Mouse (Mus musculus) limb, embryonic 13.5 days (tissue): ENCODE results near the gene Tlx1. TPM values are rescaled to one million over a fixed set of nuclear protein-coding genes. Genes with fewer than 3 reads are reported as not detected.
A peak's percentile ranks its signal among the peaks of the same experiment; 100 is the strongest.

Source experiments
- ATAC-seq: fragments of 200-750 bp; cut with Nextera tagmentation; 2 replicates; pipeline ENCODE4 v1.8.0; 2017; ENCODE audit warnings: low read depth, moderate number of reproducible peaks, moderate TSS enrichment; ENCODE audit not compliant: low FRiP score
- H3K27ac ChIP-seq: fragments of 300-500 bp; sonication (generic); 2 replicates; pipeline ENCODE4 v1.5.1; 2015; ENCODE audit warnings: inconsistent platforms, mild to moderate bottlenecking, moderate library complexity
- H3K27me3 ChIP-seq: fragments of 300-500 bp; sonication (generic); 2 replicates; pipeline ENCODE4 v1.6.1; 2015; ENCODE audit warnings: mild to moderate bottlenecking, inconsistent platforms
- H3K36me3 ChIP-seq: fragments of 300-500 bp; sonication (generic); 2 replicates; pipeline ENCODE4 v1.6.1; 2015; ENCODE audit warnings: inconsistent platforms, mild to moderate bottlenecking, moderate library complexity
- H3K4me1 ChIP-seq: fragments of 300-500 bp; sonication (generic); 2 replicates; pipeline ENCODE4 v1.6.1; 2015; ENCODE audit warnings: inconsistent platforms
- H3K4me2 ChIP-seq: fragments of 300-500 bp; sonication (generic); replicated peaks from 2 replicates; pipeline ENCODE4 v1.6.1; 2015; ENCODE audit warnings: inconsistent platforms, mild to moderate bottlenecking, moderate library complexity
- H3K4me3 ChIP-seq: fragments of 300-500 bp; sonication (generic); 2 replicates; pipeline ENCODE4 v1.5.1; 2015; ENCODE audit warnings: moderate library complexity, mild to moderate bottlenecking, inconsistent platforms
- H3K9ac ChIP-seq: fragments of 300-500 bp; sonication (generic); 2 replicates; pipeline ENCODE4 v1.6.1; 2015; ENCODE audit warnings: mild to moderate bottlenecking, inconsistent platforms
- H3K9me3 ChIP-seq: fragments of 300-500 bp; sonication (generic); 2 replicates; pipeline ENCODE4 v1.6.1; 2016; ENCODE audit warnings: inconsistent platforms
- WGBS: fragments of 180-500 bp; shearing (Covaris S2); methylation state at CpG from one replicate; pipeline ENCODE4 v1.1.7; 2015; 5-methylcytosine and 5-hydroxymethylcytosine counted together
- polyA plus RNA-seq: library from polyadenylated mRNA; unstranded; fragments of >200 nt; fragmentation: Nextera tagmentation; extraction: Ambion mirVana; gene quantifications from 2 replicates; pipeline ENCODE4 v1.2.1, GENCODE M21; 2015

Tlx1 gene
- polyA plus RNA-seq, 1 experiment from 2014 or later: 0.38 TPM

- H3K4me3 ChIP-seq: no peak overlapping the region
- peaks cover 10% of the 10 kb centered on the region; the same call in 1 of the 2 replicates for H3K9me3 ChIP-seq
- H3K9ac ChIP-seq: no peak overlapping the region
- peaks cover 99% of the 10 kb centered on the region for H3K27me3 ChIP-seq
- WGBS: under 1% methylated on average over 4 of the region's 4 CpGs
- no peak overlapping the region for H3K27ac ChIP-seq
- H3K4me2 ChIP-seq: no peak overlapping the region
- H3K36me3 ChIP-seq: no peaks in the 10 kb centered on the region
- no peak for ATAC-seq
- H3K4me1 ChIP-seq: peaks cover 23% of the 10 kb centered on the region
Observed at GRCm38 (mm10) chr19:45147071-45147470, 3.4 kb upstream of the Tlx1 start.

GRCm38 (mm10) chr19:45151361-45152182 lies 1.1 kb downstream of the Tlx1 start:
- peak overlapping the region; percentile 38 for H3K4me3 ChIP-seq
- peak overlapping the region; percentile 48; the same call in 1 of the 2 replicates for H3K9ac ChIP-seq
- H3K36me3 ChIP-seq: no peaks in the 10 kb centered on the region
- peaks cover 28% of the 10 kb centered on the region for H3K4me1 ChIP-seq
- H3K27me3 ChIP-seq: peaks cover 99% of the 10 kb centered on the region
- peaks cover 10% of the 10 kb centered on the region; the same call in 1 of the 2 replicates for H3K9me3 ChIP-seq
- no peak for ATAC-seq
- H3K27ac ChIP-seq: no peak overlapping the region
- WGBS: 2% methylated on average over 36 of the region's 36 CpGs
- H3K4me2 ChIP-seq: peak overlapping the region; percentile 65

DNA sequence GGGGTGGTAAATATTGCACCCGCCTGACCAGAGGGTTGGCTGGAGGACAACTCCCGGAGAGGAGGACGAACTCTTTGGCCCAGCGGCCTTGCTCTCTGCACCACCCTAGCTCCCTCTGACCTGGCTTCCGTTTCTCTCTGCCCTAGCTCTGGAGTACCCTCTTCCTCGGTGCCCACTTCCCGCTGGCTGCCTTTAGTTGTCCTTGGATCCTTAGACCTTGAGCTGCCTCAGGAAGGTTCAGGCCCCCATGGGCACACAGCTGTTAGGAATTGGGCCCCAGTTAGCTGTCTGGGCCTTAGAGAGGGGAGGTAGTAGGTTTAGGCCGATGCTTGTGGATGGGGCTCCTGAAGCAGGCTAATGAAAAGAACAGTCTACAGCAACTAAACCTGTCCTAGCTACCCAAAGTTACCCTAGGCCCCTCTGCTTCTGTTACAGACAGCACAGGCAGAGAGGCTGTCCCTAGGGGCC lies 1.7 kb downstream of the Tlx1 start:
- 8% methylated on average over 8 of the region's 8 CpGs for WGBS
- no peak overlapping the region for H3K4me2 ChIP-seq
- peaks cover 10% of the 10 kb centered on the region; the same call in 1 of the 2 replicates for H3K9me3 ChIP-seq
- H3K36me3 ChIP-seq: no peaks in the 10 kb centered on the region
- H3K27me3 ChIP-seq: peaks cover 99% of the 10 kb centered on the region
- no peak overlapping the region for H3K9ac ChIP-seq
- H3K27ac ChIP-seq: no peak overlapping the region
- ATAC-seq: no peak
- peaks cover 28% of the 10 kb centered on the region for H3K4me1 ChIP-seq
- no peak overlapping the region; the same call in 1 of the 2 replicates for H3K4me3 ChIP-seq

DNA sequence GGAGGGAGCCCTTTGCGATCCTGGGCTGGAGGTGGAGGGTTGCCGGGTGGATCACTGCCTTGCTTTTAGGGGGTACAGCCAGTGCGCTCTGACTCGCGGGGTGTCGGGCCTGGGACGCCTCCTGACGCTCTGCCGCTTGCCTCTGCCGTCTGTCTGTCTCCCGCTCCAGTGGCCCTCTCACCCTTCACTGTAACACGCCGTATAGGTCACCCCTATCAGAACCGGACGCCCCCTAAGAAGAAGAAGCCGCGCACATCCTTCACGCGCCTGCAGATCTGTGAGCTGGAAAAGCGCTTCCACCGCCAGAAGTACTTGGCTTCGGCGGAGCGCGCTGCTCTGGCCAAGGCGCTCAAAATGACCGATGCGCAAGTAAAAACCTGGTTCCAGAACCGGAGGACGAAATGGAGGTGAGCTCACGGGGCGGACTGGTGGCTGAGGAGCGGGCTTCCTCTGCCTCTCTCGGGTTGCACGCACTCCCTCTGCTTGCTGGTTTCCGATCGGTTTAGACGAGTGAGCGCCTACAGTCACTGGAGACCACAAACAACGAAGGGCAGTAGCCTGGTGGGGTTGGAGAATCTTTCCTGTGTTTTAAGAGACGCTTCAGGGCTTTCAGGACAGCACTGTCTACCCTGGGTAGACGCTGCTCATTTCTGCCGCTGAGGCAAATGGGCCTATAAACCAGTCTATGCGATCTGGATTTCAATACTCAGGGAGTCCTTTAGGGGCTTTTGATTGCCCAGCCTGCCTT lies 3.0 kb downstream of the Tlx1 start:
- H3K9ac ChIP-seq: peak overlapping the region; percentile 35; the same call in 1 of the 2 replicates
- WGBS: 1% methylated on average over 44 of the region's 44 CpGs
- ATAC-seq: no peak
- peaks cover 99% of the 10 kb centered on the region for H3K27me3 ChIP-seq
- no peak overlapping the region for H3K27ac ChIP-seq
- H3K4me3 ChIP-seq: peak overlapping the region; percentile 23
- H3K9me3 ChIP-seq: no peaks in the 10 kb centered on the region
- peaks cover 28% of the 10 kb centered on the region for H3K4me1 ChIP-seq
- no peaks in the 10 kb centered on the region for H3K36me3 ChIP-seq
- H3K4me2 ChIP-seq: peak overlapping the region; percentile 42

GRCm38 (mm10) chr19:45154059-45154386 lies 3.5 kb downstream of the Tlx1 start:
- 0% methylated on average over 22 of the region's 24 CpGs for WGBS
- H3K4me3 ChIP-seq: peak overlapping the region; percentile 23

DNA sequence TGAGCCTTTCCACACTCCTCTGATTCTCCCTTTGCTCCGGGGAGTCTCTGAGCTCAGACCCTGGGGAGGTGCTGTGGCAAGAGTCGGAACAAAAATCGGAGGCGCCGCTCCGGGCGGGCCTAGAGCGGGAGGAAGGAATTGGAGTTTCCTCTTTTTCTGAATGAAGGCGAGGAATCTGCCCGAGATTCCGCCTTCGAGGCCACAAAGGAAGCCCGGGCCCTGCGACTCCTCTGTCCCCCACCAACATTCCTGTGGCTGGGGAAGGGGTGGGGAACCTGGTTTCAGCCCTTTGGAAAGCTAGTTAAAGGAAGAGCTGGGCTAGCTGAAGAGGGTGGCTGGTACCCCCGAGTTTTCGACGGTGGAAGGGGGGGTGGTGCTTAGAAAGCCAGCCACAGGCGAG lies 4.0 kb downstream of the Tlx1 start:
- H3K27ac ChIP-seq: no peak overlapping the region
- H3K9ac ChIP-seq: no peak overlapping the region
- H3K4me2 ChIP-seq: no peak overlapping the region
- 1% methylated on average over 18 of the region's 18 CpGs for WGBS
- H3K36me3 ChIP-seq: no peaks in the 10 kb centered on the region
- no peak overlapping the region for H3K4me3 ChIP-seq
- H3K9me3 ChIP-seq: no peaks in the 10 kb centered on the region
- ATAC-seq: no peak
- H3K4me1 ChIP-seq: peaks cover 28% of the 10 kb centered on the region
- peaks cover 100% of the 10 kb centered on the region for H3K27me3 ChIP-seq

More at GRCm38 (mm10) chr19:45154059-45154386, 3.5 kb downstream of the Tlx1 start:
- peaks cover 28% of the 10 kb centered on the region for H3K4me1 ChIP-seq
- H3K4me2 ChIP-seq: peak overlapping the region; percentile 42
- no peak overlapping the region for H3K27ac ChIP-seq
- H3K9me3 ChIP-seq: no peaks in the 10 kb centered on the region
- H3K36me3 ChIP-seq: no peaks in the 10 kb centered on the region
- H3K9ac ChIP-seq: peak overlapping the region; percentile 35; the same call in 1 of the 2 replicates
- H3K27me3 ChIP-seq: peaks cover 99% of the 10 kb centered on the region
- no peak for ATAC-seq

GRCm38 (mm10) chr19:45155141-45155790 lies 4.8 kb downstream of the Tlx1 start:
- no peak for ATAC-seq
- Histone ChIP-seq H3K27me3 (peaks cover 100% of the 10 kb centered on the region), H3K4me3 (no peak overlapping the region; the same call in 1 of the 2 replicates), H3K9me3 (no peaks in the 10 kb centered on the region), H3K27ac (no peak overlapping the region), H3K9ac (no peak overlapping the region), H3K36me3 (no peaks in the 10 kb centered on the region), H3K4me2 (no peak overlapping the region), H3K4me1 (peaks cover 26% of the 10 kb centered on the region)
- 1% methylated on average over 15 of the region's 15 CpGs for WGBS

GRCm38 (mm10) chr19:45155791-45156186 lies 5.3 kb downstream of the Tlx1 start:
- Histone ChIP-seq H3K4me2 (0 out of 2 replicates have a peak overlapping the region, but pooled peaks have one; percentile 11), H3K9me3 (no peaks in the 10 kb centered on the region), H3K36me3 (no peaks in the 10 kb centered on the region), H3K27ac (no peak overlapping the region), H3K4me3 (no peak overlapping the region; the same call in 1 of the 2 replicates), H3K4me1 (peaks cover 20% of the 10 kb centered on the region), H3K9ac (no peak overlapping the region), H3K27me3 (peaks cover 100% of the 10 kb centered on the region)
- WGBS: under 1% methylated on average over 26 of the region's 26 CpGs
- ATAC-seq: no peak

DNA sequence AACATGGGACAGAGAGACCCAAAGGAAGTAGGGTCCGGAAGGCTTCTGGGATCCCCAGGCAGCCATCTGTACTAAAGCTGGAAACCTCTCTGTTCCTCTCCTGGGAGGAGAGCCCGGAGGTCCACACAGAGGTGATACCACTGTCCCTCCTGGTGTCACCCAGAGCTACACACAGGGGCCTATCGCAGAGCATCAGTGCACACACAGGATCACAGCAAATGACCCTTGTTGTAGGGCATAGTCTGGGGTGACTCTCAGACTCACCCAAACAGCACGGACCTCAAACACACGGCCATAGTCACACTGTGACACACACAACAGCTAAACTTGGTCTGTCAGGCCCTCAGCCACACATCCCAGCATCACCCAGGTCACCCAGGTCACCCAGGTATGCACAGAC lies 5.9 kb downstream of the Tlx1 start:
- Histone ChIP-seq H3K27ac (no peak overlapping the region), H3K4me1 (peaks cover 15% of the 10 kb centered on the region), H3K4me2 (no peak overlapping the region), H3K9ac (no peak overlapping the region), H3K9me3 (no peaks in the 10 kb centered on the region), H3K27me3 (peaks cover 100% of the 10 kb centered on the region), H3K4me3 (no peak overlapping the region), H3K36me3 (no peaks in the 10 kb centered on the region)
- no peak for ATAC-seq
- WGBS: under 1% methylated on average over 5 of the region's 5 CpGs

GRCm38 (mm10) chr19:45158201-45158600 lies 7.7 kb downstream of the Tlx1 start:
- H3K36me3 ChIP-seq: no peaks in the 10 kb centered on the region
- WGBS: 2% methylated on average over 4 of the region's 4 CpGs
- H3K27ac ChIP-seq: no peak overlapping the region
- H3K4me1 ChIP-seq: peaks cover 14% of the 10 kb centered on the region; the same call in 1 of the 2 replicates
- no peaks in the 10 kb centered on the region for H3K9me3 ChIP-seq
- H3K4me3 ChIP-seq: no peak overlapping the region
- peaks cover 100% of the 10 kb centered on the region for H3K27me3 ChIP-seq
- ATAC-seq: no peak
- no peak overlapping the region for H3K9ac ChIP-seq
- H3K4me2 ChIP-seq: no peak overlapping the region

DNA sequence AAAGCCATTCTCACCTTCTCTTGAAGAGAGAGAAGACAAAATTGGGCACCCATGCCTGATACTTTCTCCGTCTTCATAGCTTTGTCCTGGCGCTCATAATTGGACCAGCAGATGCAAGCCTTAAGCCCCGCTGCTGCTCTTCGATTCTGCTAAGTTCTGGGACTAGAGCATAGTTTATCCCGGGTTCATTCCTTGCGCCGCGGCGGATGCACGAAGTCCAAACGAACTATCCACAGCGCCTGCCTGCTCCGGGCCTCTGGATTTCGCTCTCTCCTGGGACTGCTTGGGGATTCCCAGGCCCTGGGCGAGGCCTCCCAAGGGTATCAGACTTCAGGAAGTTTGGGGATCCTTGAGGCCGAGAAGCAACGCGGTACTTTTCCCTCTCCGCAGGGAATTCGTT lies 8.4 kb downstream of the Tlx1 start:
- Histone ChIP-seq H3K27ac (no peak overlapping the region), H3K4me2 (no peak overlapping the region), H3K4me1 (peaks cover 9% of the 10 kb centered on the region; the same call in 1 of the 2 replicates), H3K9ac (no peak overlapping the region), H3K27me3 (peaks cover 100% of the 10 kb centered on the region), H3K36me3 (no peaks in the 10 kb centered on the region), H3K9me3 (no peaks in the 10 kb centered on the region), H3K4me3 (no peak overlapping the region)
- WGBS: under 1% methylated on average over 20 of the region's 20 CpGs
- ATAC-seq: no peak
